Mouse (Mus musculus): Measurements from ENCODE around the gene Slc17a8. TPM values are rescaled to one million over a fixed set of nuclear protein-coding genes. Genes with fewer than 3 reads are reported as not detected.

Slc17a8 gene
- polyA plus RNA-seq (2012; rRNA removed; ENCODE audit: low replicate concordance) = 0.07 and 0.08 TPM in 2 replicates

DNA sequence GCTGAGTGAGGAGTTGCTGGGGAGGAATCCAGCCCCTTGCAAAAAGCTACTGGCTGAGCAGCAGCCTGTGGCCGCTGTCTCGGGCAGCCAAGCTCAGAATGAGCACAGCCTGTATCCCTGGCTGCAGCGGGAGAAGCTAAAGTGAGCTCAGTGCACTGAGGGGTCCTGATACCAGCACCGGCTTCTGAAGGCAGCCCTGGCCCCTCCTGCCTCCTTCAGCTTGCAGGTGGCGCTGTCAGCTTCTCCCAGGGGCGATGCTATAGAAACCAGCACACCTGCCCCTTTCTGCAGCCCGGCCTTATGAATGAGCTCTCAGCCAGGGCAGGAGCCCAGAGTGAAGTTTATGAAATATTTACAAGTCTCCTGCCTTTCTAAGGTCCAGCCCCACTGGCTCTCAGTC, at the start of gene Slc17a8:
TSS of gene Slc17a8 (minus strand) at position 125 of the 400 bp plus-strand sequence.

DNA sequence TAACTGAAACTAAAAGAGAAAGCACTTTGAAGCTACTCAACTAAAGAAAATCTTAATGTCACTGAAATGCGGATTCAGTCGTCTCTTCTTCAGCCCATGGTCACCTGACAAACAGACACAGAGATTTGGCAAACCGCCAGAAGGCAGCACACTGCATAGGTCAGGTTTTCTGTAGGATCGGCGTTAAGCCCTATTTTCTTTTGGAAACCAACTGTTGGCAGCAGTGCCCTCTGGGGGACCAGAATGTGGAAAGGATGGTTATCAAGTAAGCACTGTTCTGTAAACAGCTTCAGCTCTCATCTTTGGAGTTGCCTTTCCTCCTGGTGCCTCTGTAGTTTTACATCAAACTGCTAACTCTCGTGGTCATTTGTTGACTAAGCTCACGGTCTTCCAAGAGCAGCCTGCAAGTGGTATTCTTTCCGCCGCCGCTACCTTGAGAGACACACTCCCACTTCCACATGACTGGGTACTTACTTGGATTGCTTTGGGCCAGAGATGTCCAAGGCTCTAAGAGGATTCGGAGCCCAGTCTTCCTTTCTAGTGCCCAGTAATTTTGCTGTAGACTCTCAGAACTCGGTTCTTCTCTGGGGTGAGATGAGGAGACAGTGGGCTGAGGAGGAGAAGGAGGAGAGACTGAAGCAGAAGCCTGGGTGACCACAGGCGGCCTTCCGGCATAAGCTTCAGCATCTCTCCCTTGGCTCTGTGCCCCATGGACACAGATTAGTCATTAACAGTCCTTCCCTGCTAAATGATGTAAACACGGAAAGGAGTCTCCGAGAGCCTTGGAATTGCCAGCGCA, 87.9 kb downstream of the Slc17a8 start, which contains the start of gene Nr1h4:
TSS of gene Nr1h4 (minus strand) at position 657 of the 799 bp plus-strand sequence.

Other genes with a start within 250 kb of the Slc17a8 start
- 0.79 and 5.0 TPM in 2 replicates for gene Gas2l3, start 177.3 kb downstream of the Slc17a8 start, polyA plus RNA-seq (2012; rRNA removed; ENCODE audit: low replicate concordance)
- 0.27 and 0.57 TPM in 2 replicates for gene Nr1h4, start 87.7 kb downstream of the Slc17a8 start, polyA plus RNA-seq (2012; rRNA removed; ENCODE audit: low replicate concordance)
- 14.4 and 21.2 TPM in 2 replicates for gene Scyl2, start 65.0 kb upstream of the Slc17a8 start, polyA plus RNA-seq (2012; rRNA removed; ENCODE audit: low replicate concordance)
- 2.2 and 2.4 TPM in 2 replicates for gene Actr6, start 111.0 kb upstream of the Slc17a8 start, polyA plus RNA-seq (2012; rRNA removed; ENCODE audit: low replicate concordance)
- gene Uhrf1bp1l, start 123.7 kb upstream of the Slc17a8 start, polyA plus RNA-seq (2012; rRNA removed; ENCODE audit: low replicate concordance) = 15.2 and 29.0 TPM in 2 replicates

Data from subcutaneous adipose tissue, adult 2 months (tissue).